Mouse (Mus musculus) left cerebral cortex, postnatal 10 days (tissue): Measurements from ENCODE around the gene 2410004B18Rik. TPM values are rescaled to one million over a fixed set of nuclear protein-coding genes. Genes with fewer than 3 reads are reported as not detected.
A peak's percentile ranks its signal among the peaks of the same experiment; 100 is the strongest.

Source experiments
- DNase-seq, 2 experiments: peaks; one replicate each; pipeline ENCODE4 v3.0.0; 2021 to 2022; ENCODE audit warnings: low spot score in 2 of 2, mixed read lengths in 1 of 2; ENCODE audit errors: extremely low spot score in 1 of 2
- intact Hi-C: fragments of 180-260 bp; cut with DNase I; formaldehyde crosslinking; loops from one replicate; pipeline ENCODE4 v1.15.1; 2025
- total RNA-seq, 2 experiments: library from RNA; stranded (reverse); gene quantifications; 2 replicates each; pipeline ENCODE4 v1.2.3; 2021

The 2410004B18Rik gene
- total RNA-seq, 2 experiments from 2014 or later, result 41.2 to 47.4 TPM

DNA sequence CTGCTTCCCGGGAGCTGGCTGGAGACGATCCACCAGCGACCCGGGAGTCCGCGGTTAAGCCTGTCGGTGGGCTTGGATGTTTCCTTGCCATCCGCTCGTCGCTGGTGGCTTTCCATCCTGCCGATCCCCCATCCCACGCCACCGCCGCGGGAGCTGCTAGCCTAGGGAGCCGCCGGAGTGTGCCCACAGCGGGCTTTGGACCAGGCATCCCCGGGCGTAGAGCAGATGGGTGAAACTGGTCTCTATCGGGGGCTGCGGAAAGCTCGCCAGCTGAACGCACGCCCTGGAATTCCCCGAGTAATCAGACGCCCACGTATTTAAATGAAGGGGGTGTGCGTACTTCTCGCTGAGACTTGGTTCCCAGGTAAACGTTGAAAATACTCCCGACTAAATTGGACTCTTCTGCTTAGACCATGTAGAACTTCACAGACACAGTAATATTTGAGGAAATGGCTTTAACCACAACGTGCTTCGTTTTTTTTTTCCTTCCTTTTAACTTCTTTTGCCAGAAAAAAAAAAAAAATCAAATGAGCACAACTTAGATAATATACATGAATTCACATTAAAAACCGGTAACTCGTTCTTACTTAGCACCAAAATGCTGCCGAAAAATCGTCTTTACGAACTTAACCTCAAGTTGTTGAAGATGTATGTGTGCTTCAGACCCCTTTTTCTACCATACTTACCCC lies 13.0 kb upstream of the 2410004B18Rik start:
- DNase-seq, result peak; percentile 53 to 71
- intact Hi-C loops, result no loop called here

DNA sequence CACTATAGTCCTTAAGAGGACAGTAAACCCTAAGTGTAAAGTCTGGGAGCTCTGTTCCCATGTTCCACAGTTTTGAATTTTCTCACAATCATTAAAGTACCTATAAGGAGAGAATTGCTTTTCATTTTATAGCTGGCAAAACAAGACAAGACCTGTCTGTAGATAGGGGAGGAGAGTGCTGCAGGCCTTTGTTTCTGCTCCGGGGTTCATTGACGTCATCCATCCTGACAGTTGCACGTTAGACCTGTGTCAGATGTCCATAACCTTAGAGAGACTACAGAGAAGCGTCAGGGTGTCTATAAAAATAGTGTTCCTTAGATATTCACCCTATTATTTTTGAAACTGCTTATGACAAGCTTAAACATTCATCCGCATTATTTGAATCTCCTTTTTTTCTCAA lies 12.3 kb upstream of the 2410004B18Rik start:
- intact Hi-C loops, result no loop called here
- DNase-seq, result no peak

DNA sequence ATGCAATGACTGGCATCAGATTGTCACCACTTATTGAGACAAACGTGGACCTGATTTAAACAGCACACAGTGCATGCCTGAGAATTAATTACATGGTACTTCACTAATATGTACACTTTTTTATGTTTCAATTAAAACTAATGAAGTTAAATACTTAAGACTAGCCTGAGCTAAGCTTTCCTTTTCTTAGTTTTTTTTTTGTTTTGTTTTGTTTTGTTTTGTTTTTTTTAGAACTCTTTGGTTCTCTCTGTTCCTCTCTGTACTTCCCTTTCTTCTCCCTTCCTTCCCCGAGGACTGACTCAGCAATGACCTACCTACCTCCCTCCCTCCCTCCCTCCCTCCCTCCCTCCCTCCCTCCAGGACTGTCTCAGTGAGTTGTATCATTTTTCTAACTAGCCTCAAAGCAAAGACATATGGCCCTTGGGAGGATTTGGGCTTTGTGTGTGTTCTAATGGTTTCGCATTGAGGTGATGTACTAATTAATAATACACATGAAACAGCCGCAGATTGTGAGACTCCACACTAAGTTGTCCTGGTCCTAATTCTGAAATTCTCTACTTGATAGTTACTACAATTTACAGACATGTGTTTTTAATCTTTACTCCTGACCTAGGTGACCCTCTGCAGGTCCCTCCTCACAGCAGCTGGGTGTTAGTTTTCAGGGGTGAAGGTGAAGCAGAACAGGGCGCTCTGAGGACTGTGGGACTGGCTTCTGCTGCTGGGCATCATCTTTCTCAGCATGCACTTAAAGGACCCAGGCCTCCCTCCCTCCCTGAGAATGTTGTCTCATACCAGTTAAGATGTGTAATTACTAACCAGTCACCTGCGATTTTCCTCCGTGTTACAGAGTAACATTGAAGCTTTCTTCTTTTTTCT lies 8.1 kb upstream of the 2410004B18Rik start:
- no peak for DNase-seq
- intact Hi-C loops, result no loop called here

DNA sequence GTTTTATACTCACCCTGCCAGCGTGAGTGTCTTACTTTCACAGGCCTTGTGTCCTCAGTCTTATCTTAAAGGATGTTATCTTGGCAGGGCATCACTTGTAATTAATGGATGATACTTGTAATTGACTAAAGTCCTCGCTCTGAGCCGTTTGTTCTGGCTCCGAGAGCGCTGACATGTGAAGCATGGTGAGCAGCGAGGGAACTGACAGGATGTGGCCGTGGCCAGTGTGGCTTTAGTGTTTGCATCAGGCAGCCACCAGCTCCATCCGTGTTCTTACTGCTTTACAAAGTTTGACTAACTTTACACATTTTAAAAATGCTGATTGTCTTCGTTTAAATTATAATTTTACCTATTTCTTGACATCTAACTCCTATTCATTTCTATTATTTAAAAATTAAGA lies 4.0 kb upstream of the 2410004B18Rik start:
- no peak for DNase-seq
- intact Hi-C loops, result no loop called here

DNA sequence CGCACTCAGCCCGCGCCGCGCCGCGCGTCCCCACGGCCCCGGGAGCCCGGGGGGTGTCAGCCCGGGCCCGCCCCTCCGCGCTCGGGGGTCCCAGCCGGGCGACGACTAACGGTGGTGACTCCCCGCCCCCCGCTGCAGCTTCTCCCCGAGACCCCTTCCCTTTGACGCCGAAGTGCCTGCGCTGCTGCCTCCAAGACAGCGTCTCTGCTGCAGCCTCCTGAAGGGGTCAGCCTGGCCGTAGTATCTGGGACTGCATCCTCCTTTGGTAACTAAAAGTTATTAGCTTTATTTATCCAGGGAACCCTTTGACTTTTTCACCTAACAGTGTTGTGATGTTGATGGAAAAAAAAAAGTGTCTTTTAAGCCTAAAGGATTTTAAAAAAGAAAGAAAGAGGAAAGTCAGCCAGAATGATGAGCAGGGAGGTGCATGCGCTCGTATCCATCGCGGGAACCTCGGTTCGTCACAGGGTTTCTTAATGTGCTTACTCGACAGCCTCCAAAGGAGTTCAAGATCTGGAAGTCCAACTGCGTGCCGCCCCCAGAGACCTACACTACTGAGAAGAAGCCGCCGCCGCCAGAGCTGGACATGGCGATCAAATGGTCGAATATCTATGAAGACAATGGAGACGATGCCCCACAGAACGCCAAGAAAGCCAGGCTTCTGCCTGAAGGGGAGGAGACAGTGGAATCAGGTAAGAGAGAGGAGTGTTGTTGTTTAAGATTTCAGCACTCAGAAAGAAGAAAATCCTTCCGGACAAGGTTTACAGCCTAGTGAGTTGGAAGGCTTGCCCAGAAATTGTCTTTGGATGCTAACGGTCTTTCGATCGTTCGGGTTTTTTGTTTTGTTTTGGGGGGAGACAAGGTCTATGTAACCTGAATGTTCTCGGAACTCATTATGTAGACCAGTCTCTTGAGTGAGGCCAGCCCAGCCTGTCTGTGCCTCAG lies 863 bp downstream of the 2410004B18Rik start:
- DNase-seq, result peak in 1 of 2 experiments; percentile 55
- intact Hi-C loops, result no loop called here

DNA sequence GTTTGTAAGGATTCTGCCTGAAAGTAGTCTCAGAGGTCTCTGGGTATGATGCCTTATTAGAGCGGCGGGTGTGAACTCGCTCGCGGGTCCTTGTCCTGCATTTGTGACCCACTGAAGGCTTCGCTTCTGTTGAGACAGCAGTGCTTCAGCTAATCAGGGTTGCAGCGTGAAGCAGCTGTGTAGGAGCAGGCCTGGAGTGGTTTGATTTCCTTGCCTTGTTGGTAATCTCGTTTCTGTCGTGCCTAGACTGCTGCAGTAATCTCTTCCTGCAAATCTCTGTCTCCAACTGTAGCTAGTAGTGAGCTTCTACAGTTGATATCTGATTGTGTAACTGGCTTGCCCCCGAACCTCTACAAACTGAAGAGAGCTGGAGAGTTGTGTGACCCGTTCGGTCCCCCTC lies 1.6 kb downstream of the 2410004B18Rik start:
- no peak for DNase-seq
- intact Hi-C loops, result no loop called here

DNA sequence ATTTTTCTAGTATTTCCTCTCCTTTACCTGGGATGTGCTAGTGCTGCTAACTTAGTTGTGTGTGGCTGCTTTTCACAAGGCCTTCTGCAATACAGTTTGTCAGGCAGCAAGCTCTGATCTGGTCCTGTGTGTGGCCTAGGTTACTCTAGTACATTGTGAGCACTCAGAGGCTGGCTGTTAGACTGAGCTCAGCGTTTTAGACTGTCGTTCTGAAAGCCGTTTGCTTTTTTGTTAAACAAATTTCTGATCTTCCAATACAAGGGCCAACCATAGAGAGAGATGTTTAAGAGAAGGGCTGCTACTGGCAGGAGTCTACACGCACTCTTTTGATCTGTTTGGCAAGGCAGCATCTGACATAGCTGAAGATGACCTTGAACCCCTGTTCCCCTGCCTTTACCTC lies 2.2 kb downstream of the 2410004B18Rik start:
- intact Hi-C loops, result no loop called here
- no peak for DNase-seq

DNA sequence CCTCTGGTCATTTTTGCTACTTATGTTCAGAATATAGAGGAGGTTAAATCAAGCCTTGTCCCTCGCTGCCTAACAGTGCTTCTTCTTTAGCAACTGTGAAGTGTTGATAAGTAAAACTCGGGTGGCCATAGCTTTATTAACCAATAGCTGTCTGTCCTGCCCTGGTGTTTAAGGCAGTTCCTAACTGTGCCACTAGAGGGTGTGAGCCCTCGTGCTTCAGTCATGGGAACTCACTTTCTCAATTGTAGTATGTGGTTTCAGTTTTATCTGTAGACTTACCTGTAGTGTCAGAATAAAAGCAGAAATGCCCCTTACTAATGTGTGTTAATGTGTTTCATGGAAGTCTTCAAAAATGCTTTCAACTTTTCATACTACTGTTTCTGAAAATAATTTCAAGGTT lies 4.2 kb downstream of the 2410004B18Rik start:
- intact Hi-C loops, result no loop called here
- peak; percentile 41 to 59 for DNase-seq

DNA sequence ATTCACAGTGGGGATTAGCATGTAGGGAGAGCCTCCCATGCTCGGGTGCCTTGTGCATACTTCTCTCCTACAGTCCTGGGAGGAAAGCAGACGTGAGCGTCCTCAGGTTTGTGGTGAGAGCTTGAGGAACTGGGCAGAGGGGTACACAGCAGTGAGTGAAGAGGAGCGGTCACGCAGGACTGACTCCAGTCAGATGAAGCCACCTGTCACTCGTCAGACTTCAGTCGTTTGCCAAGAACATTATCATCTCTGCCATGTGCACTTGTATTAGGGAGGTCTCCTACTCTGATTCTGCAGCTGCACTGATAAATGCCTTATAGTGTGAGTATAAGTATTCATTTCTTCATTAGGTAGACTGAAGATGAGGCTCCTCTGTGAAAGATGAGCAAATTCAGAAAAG lies 6.5 kb downstream of the 2410004B18Rik start:
- no peak for DNase-seq
- intact Hi-C loops, result no loop called here

DNA sequence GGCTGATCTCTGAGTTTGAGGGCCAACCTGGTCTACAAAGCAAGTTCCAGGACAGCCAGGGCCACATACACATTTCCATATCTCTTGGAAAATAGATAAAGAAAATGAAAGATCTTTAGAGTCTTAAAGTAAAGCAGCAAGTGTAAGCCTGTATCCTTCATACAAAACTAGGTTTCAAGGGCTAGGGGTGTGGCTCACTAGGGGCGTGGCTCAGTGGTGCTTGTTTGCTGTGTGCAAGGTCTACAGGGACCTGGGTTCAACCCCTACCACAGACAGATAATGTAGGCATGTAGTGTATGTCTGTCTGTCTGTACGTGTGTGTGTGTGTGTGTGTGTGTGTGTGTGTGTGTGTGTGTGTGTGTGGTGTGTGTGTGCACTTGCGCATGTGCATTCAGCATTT lies 8.1 kb downstream of the 2410004B18Rik start:
- intact Hi-C loops, result no loop called here
- DNase-seq, result no peak

DNA sequence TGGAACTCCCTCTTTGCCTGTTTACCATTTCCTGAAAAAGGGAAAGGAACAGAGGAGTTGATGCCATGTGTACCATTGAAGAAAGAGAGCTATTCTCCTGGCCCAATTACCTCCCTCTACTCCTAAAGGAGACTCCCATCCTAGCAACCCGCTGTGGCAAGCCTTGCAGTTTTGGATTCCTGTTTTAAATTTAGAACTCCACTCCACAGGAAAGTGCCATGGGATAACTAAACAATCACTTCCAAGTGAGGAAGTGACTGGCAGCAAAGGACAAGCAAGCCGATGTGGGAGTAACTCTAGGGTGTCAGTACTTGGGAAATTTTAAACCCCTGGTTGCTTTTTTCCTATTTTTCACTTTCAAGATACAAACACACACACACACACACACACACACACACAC lies 8.8 kb downstream of the 2410004B18Rik start:
- no peak for DNase-seq
- intact Hi-C loops, result no loop called here

DNA sequence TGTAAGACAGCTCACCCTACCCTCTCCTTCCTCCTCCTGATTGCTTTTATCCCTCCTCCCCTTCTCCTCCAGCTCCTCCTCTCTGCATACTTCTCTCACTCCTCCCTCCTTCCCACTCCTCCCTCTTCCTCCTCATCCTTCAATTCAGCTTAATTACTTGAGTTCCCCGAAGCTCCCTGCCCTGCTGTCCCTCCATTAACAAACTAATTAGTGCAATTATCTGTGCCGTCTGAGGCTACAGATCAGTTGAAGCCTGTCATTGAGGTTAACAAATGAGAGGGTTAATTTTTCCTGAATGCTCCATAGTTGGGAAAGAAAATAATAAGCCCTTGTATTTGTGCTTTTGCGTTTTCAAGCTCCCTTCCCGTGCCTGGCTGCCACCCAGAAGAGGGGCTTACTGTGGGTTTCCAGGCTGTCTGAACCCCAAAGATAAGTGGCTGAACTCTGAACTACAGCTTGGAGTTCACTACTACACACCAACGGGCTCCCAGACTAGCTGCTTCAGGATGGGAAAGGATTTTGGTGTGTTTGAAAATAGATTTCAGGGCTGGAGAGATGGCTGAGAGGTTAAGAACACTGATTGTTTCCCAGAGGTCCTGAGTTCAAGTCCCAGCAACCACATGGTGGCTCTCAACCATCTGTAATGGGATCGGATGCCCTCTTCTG lies 9.9 kb downstream of the 2410004B18Rik start:
- no peak for DNase-seq
- intact Hi-C loops, result no loop called here

DNA sequence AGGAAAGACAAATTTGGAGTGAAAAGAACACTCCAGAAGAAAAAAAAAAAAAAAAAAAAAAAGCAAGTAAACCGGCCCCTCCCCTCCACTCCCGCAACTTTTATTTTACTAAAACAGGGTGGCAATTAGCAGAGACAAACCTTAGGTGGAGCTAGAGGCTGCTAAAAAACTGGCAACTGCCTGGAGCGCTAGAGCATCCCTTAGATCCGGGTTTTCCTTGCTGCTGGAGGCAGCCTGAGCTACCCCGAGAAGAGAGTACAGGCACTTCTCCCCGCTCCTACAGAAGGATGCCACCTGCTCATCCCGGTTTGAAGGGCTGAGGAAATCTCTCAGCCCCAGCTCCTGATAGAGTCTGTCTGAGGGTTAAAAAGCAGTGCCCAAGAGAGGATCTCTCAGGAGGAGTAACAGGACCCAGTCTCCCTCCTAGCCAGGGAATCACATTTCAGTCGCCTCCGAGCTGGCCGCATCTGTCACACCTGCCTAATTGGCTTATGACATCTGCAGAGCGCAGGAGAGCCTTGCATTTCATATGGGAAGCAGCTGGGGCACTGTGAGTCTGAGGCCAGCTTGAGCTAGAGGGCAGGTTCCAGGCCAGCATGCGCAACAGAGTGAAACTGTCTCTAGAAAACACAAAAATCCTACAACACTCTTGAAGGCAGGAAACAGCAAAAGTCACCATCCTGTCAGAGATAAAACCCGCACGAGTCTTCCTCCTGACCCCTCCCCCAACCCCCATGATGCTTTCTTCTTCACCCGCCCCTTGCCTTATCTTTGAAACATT lies 12.4 kb downstream of the 2410004B18Rik start:
- intact Hi-C loops, result loop anchor here (2.0 to 10.0 kb wide), 3 partner anchors 107 to 225 kb away; partner anchors contain the start of gene Wdr63
- DNase-seq, result peak; percentile 48 to 65

DNA sequence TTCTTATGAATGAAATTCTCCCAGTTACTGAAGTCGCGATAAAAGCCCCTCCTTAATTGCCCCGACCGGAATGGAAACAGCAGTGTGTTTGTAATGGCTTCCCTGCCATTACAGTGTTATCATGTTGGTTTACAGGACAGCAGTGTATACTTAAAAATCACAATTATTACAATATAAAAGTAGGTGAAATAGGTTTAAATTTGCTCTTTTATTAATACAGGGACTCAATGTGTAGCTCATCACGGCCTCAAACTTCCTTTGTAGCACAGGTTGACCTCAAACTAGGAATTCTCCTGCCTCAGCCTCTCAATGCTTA lies 13.0 kb downstream of the 2410004B18Rik start:
- intact Hi-C loops, result loop anchor here (2.0 to 10.0 kb wide), 3 partner anchors 107 to 224 kb away; partner anchors contain the start of gene Wdr63
- DNase-seq, result no peak

DNA sequence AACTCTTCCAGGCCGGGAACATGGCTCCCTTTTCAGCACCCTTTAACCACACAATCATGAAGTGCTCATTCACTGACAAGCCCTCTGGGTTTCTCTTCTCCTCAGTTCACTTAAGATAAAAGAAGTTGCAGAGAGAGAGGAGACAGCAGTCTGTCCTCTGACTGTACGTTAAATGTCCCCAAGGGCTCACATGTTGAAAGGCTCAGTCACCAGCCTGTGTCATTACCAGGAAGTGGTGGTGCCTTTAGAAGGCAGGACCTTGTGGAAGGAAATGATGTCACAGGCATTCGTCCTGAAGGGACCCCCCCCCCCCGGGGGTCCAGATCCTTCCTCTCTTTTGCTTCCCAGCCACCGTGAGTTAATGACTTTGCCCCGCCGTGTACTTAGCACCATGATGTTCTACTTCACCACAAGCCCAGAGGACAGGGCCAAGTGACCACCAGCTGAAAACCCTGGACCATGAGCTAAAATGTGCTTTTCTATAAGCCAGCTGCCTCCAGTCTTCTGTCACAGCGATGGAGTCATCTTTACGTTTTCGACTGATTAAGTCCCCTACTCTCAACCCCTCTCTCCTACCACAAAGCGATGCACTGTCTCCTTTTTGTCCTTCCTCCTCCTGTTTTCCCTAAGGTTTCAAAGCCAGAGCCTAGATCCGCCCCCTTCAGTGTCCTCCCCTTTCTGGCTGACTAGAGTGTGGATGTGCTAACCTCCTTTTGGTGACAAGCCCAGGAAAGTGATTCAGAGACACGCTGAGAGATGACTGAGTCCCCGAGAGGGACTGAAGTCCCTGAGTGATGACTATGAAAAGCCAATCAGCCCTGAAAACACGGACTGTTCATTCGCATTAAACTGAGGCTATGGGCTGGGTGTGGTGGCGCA lies 13.7 kb downstream of the 2410004B18Rik start:
- no peak for DNase-seq
- intact Hi-C loops, result loop anchor here (2.0 to 10.0 kb wide), 3 partner anchors 106 to 223 kb away; partner anchors contain the start of gene Wdr63

DNA sequence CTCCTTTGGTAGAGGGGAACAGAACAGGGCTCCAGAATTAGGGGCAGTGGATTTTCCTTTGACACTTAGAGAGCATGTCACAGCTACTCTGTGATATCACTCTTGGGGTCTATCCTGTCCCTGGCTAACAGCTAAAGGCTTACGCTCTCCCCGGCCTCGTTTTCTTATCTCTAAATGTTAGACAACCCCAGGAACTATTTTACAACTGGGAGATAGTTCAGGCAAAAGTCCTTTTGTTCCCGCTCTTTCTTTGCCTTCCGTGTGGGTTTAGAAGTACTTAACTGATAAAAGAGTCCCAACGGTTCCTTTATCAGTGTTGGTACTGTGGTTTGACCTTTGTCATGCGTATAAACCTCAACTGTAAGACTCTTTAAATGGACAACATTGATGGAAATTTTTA lies 15.1 kb downstream of the 2410004B18Rik start:
- intact Hi-C loops, result loop anchor here (5.0 to 10.0 kb wide), 2 partner anchors 104 to 152 kb away; partner anchors contain the start of gene Wdr63
- no peak for DNase-seq

DNA sequence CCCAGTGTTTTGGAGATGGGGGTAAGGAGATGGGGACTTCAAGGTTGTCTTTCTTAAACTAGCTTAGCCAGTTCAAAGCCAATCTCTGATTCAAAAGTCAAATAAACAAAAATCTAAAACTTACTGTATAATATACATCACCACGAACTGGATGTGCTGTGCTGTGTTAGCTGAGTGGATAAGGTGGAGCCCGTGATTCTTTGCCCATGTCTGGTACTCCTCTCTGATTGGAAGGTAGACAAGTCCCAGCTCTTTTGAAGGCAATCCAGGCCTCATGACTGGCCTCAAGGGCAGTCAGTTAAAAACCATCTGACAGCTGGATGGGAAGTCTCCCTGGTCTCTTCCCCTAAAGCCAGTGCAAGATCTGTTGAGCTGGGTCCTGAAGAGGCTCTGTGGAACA lies 15.6 kb downstream of the 2410004B18Rik start:
- intact Hi-C loops, result loop anchor here (5.0 to 10.0 kb wide), 2 partner anchors 104 to 151 kb away; partner anchors contain the start of gene Wdr63
- no peak for DNase-seq
